Mouse (Mus musculus): ENCODE data around the gene Gm16223.

The Gm16223 gene

DNA sequence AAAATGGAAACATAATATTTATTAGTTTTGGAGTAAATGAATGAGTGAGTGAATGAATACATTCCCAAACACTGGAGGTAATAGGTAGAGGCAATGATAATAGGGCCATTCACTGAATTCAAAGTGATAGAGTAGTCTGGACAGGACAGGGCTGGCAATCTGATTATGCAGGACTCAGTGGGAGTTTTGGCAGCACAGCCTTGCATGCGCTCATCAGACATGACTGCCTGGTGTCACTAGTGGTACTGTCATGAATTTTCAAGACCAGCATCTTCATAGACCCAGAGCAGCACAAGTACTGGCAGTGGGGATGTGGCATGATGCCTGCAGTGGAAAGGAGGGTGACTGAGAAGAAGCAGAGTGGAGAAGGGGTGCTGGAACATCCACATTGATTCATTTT, 157.1 kb downstream of the Gm16223 start:
- DNase-seq (ENCODE audit: low spot score in 2 of 2) = no peak

DNA sequence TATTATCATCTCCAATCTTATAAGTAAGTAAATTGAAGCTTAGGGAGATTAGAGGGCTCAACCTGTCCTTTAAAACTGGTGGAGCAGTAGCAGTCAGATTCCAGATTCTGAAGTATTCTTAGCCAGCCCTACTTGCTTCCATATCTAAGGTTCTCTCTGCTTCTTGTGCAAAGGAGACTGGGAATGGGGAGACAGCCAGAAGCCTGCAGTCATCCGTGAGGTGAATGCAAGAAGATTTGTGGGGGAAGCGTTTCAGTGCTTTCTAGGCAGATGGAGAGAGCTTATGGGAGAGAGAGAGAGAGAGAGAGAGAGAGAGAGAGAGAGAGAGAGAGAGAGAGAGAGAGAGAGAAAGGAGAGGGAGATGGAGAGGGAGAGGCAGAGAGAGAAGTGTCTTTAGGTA, 160.9 kb downstream of the Gm16223 start:
- no peak for DNase-seq (ENCODE audit: low spot score in 2 of 2)

DNA sequence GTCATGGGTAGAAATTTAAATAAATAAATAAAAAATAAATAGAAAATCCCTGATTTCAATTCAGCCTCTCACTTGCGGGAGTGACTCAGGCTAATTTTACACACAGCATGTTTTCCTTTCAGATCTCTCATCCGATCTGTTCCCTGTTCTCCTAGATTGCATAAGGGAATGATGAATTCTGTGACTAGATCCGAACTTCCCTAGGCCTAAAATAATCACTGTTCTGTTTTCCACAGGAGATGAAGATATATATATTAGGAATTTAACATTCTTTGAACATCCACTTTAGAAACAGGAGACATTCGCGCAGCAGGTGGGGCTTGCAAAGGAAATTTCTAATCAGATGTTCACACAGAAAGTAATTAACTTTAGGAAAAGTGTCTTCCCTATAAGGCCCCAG, 171.5 kb downstream of the Gm16223 start:
- DNase-seq (ENCODE audit: low spot score in 2 of 2) = no peak

DNA sequence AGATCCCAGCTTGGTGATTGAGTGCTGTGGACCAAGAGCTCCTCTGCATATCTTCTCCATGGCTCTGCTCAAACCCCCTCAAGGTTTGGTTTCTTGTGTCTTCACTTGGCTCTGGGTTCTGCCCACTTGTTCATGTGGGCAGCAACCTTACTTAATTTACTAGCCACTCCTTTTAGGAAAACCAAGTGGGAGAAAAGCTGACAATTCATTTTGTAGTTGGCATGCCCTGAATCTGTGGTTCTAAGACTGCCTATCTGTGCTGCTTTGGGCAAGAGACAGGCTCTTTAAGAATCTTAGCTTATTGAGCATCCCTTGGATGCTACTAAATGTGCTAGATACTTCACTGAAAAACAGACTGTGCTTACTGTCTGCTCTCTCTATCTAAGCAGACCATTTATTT, 172.0 kb downstream of the Gm16223 start:
- DNase-seq (ENCODE audit: low spot score in 2 of 2) = no peak

DNA sequence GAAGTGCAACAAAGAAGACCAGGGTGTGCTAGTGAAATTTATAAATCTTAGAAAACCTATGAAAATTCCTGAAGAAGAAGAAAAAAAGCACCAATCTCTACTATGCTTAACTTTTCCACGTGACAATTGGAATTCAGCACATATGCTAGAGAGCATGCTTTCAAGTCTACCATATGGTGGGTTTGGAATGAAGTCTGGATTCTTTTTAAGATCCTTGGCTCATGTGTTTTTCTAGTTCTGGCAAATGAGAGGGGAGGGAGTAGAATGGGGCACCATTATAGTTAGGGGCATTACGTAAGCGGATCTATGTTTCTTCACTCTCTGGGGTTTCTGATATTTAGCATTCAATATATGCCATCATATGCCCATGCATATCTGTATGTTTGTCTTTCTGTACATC, 182.6 kb downstream of the Gm16223 start:
- DNase-seq (ENCODE audit: low spot score in 2 of 2) = no peak
